ENCODE assay signal across 15 mouse cellular contexts in genomic region chr19:20541044-20541443, GRCm38 (mm10).
"Had no signal": no experiment of that assay in that cellular context is flagged by ENCODE, and none has a peak within 500 bp of the region (broad histone marks: within the 10 kb centered on the region; RNA-seq: fewer than 3 reads in every experiment).

No protein-coding gene starts in this region.

- H3K27ac ChIP-seq: lung, embryonic 15.5 days; macrophage; midbrain, embryonic 13.5 days; midbrain, embryonic 15.5 days; neural tube, embryonic 12.5 days; stomach, embryonic 15.5 days; stomach, postnatal 0 days had no signal

- H3K4me3 ChIP-seq: lung, embryonic 15.5 days; megakaryocyte, embryonic 14.5 days; midbrain, embryonic 13.5 days; midbrain, embryonic 15.5 days; neural tube, embryonic 12.5 days; stomach, embryonic 15.5 days had no signal

- ATAC-seq: lung, postnatal 0 days; midbrain, embryonic 13.5 days; midbrain, embryonic 15.5 days had no signal

- DNase-seq: lung, adult 2 months; lung, postnatal 14 days; lung, postnatal 36 days; thymus, adult 2 months; thymus, postnatal 25 days; thymus, postnatal 4 days had no signal

- H3K4me1 ChIP-seq: lung, embryonic 15.5 days; midbrain, embryonic 13.5 days; midbrain, embryonic 15.5 days; neural tube, embryonic 12.5 days; stomach, embryonic 15.5 days had no signal
